Mouse (Mus musculus) spleen, embryonic (tissue): Measurements from ENCODE around the gene Fam171a2.

Source experiments
- CTCF ChIA-PET: fragments of 350-600 bp; sonication (Branson Sonifier 250); formaldehyde crosslinking; loops from one replicate; lab custom pipeline; 2022; lab: Charles Lee

Fam171a2 gene

DNA sequence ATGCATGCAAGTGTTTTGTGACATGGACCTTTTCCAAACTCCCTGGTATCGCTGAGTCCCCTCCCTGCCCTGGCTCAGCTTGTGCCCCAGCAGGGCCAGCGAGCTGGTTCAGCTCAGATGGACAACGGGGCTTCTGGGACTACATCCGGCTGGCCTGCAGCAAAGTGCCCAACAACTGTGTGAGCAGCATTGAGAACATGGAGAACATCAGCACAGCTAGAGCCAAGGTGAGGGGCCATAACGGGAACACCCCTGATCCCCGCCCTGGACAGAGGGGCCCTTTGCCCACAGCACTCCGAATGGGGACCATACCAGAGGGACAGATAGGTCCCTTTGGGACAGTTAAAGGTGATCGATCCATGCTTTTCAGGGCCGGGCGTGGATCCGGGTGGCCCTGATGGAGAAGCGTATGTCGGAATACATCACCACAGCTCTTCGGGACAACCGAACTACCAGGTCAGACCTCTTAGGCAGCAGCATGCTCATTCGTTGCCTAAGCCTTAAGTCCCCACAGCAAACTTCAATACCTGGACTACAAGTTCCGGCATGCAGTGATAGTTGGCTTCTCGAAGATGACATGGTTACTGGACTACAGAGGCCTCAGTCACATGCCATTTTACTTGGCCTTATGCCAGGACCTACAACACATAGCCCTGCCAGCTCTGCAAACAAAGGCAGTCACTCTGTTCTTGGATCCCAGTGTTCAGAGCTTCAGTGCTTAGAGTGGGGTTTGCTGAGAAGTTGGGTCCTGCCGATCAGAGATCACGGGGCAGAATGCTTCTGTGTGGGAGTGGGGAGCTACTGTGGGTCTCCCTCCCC lies 49.3 kb downstream of the Fam171a2 start:
- CTCF ChIA-PET = no interaction called here

DNA sequence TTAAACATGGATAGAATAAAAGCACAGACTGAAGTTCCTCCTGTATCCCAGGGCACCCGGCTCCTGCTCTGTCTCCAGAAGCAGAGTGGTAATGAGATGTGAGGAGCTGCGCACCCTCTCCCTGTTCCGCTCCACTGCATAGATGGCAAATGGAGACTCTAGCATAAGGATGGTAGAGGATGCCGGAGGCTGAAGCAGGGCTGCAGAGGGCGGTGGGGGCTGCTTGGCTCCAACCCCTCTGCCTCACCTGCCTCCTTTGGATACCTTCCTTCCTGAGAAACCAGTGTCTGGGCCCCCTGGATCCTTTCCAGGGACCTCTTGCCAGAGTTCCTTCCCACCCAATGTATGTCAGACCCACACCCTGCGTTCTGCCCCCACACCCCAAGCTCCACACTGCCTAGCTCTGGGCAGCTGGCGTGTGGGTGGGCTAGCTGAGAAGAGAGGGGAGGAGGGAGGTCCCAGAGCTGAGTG lies 50.8 kb downstream of the Fam171a2 start:
- CTCF ChIA-PET = no interaction called here

DNA sequence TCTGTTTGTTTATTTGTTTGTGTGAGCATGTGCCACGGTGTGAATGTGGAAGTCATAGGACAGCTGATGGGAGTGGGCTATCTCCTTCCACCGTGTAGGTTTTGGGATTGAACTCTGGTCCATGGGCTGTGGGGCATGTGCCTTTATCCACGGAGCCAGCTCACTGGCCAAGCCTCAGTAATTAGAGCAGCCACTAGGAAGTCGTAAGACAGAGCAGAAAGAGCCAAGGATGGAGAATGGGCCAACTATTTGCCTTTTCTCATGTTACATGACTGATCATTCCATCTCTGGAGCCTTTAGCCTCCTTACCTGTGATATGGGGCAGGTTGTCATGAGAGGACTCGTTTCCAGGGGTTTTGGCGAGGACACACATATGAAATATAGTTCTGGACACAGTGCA lies 51.2 kb downstream of the Fam171a2 start:
- CTCF ChIA-PET = no interaction called here

DNA sequence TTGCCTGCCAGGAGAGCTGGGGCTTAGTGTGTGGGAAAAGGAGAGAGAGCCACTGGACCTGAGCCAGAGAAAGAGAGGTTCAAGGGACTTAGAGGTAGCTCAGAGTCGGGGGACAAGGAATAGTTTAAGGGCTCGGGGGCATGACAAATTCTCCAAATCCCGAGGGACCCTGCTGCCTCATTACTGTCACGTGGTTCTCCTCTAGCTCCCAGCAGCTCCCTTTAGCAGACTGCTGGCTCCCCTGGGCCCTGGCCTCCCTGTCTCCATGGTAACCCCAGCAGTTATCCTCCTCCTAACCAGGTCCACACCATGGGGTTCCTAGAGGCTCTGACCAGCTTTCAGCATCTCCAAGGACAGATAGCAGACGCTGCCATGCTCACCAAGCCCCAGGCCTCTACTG lies 52.2 kb downstream of the Fam171a2 start:
- CTCF ChIA-PET = no interaction called here

DNA sequence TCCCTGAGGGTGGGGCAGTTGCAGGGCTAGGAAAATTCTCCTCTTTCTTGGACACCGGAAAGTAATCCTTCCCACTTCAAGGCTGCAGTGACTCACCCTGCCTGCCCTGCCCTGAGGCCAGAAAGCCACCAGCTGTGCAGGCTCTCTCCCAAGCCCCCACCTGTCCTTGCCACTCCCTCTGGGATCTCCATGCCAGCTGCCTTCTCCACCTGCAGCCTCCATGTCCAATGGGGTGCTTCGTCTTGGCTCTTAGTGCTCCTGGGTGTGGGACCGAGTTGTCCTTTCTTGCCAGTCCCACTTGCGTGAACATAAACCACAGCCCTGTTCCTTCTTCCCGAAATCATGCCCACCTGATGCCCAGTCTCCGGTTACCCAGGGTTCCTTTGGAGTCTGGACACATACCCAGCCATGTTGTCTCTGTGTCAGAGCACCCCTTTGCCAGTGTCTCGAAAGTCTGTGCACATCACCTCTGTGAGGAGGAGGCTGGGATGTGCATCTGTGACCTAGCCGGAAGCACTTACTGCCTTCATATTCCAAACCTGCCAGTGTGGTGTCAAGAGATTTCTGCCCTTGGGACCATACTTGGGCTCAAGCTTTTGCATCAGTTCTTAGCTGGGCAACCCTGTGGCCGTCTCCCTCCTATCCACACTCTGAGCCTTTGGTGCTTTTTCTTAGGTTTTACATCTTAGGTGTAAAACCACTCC lies 52.9 kb downstream of the Fam171a2 start:
- CTCF ChIA-PET = no interaction called here

DNA sequence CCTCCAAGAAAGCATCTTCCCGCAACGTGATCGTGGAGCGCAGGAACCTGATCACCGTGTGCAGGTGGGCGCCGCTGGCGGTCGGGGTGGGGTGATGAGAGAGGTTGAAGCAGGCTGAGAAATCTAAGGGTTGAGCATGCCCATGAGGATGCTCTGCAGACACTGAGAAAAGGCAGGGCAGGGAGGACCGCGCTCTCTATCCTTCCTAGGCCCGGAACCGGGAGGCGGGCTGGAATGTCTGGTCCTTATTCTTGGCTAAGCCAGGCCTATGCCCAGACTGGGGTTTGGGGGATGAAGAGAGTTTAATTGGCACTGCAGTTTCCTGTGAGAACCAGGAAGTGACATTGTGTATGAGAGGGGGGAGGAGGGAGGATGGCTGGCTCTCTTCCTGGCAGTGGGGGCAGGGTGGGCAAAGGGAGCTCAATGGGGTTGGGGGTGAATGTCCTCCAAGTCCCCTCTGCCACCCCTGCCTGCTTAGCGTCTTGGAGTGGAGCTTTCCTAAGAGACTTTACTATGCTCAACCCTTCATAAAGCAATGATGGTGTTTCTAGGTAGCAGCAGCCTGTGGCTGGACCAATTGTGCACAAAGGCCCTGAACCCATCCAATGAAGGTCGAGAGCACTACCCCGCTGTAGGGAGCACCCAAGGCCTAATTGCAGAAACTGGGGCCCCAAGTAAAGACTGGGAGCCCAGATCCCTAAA lies 53.6 kb downstream of the Fam171a2 start:
- CTCF ChIA-PET = no interaction called here

DNA sequence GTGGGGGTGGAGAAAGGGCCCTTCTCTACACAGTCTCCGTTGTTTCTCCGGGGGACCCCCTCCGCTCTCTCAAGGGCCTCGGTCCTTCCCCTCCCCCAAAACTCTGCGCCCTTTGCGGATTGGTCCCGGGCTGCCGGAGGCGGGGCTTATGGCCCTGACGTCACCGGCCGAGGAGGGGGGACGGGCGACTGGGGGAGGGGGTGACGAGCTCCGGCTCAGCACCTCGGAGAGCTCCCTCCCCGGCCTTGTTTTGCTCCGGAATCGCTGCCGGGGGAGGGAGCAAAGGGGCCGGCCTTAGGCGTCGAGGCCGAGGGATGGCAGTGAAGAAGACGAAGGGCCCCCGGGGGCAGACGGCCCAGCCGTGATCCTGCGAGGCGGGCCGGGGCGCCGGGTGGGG lies 54.2 kb downstream of the Fam171a2 start, which contains the start of gene Rundc3a:
Gene Rundc3a (plus strand): TSS at position 166 of the 397 bp plus-strand sequence.
- CTCF ChIA-PET = no interaction called here

DNA sequence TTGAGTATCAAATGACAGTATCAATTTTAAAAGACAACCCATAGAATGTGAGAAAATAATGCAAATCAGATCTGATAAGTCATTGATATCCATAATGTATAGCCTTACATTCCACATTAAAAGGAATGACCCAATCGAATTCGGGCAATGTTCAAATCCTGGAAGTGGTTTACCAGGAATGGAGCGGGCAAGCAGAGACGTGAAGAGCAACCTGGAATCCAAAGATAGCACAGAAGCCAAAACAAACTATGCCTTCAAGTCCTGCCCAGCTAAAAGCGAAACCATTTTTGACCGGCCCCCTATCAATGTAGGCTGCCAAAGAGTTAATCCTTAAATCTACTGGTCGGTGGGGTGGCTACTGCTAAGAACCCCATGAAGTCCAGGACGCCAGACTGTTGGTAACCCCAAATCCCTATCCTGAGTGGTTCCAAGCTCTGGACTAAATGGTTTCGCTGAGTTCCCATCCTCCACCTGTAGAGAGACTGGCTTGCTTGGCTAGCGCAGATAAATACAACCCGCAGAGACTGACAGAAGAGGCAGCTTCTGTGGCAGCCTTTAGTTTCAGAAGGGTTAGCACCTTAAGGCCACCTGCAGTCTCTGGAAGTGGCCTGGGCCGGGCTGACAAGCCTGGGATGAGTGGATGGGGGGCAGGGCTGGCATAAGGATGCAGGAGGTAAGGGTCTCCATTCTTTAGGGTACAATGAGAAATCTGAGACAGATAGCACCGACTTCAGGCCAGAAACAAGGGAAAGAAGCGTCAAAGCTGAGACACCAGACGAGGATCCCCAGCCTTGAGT lies 54.8 kb downstream of the Fam171a2 start:
- CTCF ChIA-PET = no interaction called here

DNA sequence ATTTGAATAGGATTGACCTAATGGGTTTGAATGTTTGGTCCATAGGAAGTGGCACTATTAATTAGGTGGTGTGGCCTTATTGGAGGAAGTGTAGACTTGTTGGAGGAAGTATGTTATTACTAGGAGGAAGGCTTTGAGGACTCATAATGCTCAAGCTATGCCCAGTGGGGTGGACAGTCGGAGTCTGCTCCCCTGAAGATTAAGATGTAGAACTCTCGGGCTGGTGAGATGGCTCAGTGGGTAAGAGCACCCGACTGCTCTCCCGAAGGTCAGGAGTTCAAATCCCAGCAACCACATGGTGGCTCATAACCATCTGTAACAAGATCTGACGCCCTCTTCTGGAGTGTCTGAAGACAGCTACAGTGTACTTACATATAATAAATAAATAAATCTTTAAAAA lies 58.0 kb downstream of the Fam171a2 start:
- CTCF ChIA-PET = interaction anchor here (0.7 kb wide), 2 partner anchors 233 to 799 kb away, joined by 3 to 16 read pairs; partner anchors contain the start of gene Tmem101
